Mouse (Mus musculus) embryonic facial prominence, embryonic 12.5 days (tissue): ENCODE data around the gene Slc16a4. TPM values are rescaled to one million over a fixed set of nuclear protein-coding genes. Genes with fewer than 3 reads are reported as not detected.
"Not testable (repeated sequence)": the region's sequence is repeated elsewhere in the genome, so short reads cannot be mapped to it uniquely, and the experiment has no call there.

Experiments used
- ATAC-seq: fragments of 200-750 bp; cut with Nextera tagmentation; 2 replicates; pipeline ENCODE4 v1.8.0; 2017; ENCODE audit not compliant: insufficient number of reproducible peaks, insufficient read depth, low FRiP score, low TSS enrichment
- H3K27ac ChIP-seq: fragments of 300-500 bp; sonication (generic); 2 replicates; pipeline ENCODE4 v1.5.1; 2016; ENCODE audit warnings: mild to moderate bottlenecking
- H3K27me3 ChIP-seq: fragments of 300-500 bp; sonication (generic); 2 replicates; pipeline ENCODE4 v1.6.1; 2016; ENCODE audit warnings: mild to moderate bottlenecking, moderate library complexity
- H3K36me3 ChIP-seq: fragments of 300-500 bp; sonication (generic); 2 replicates; pipeline ENCODE4 v1.6.1; 2016; ENCODE audit warnings: mild to moderate bottlenecking
- H3K4me1 ChIP-seq: fragments of 300-500 bp; sonication (generic); 2 replicates; pipeline ENCODE4 v1.6.1; 2016
- H3K4me2 ChIP-seq: fragments of 300-500 bp; sonication (generic); replicated peaks from 2 replicates; pipeline ENCODE4 v1.6.1; 2016; ENCODE audit warnings: mild to moderate bottlenecking, moderate library complexity
- H3K4me3 ChIP-seq: fragments of 300-500 bp; sonication (generic); 2 replicates; pipeline ENCODE4 v1.5.1; 2016; ENCODE audit warnings: mild to moderate bottlenecking
- H3K9ac ChIP-seq: fragments of 300-500 bp; sonication (generic); 2 replicates; pipeline ENCODE4 v1.6.1; 2016; ENCODE audit warnings: mild to moderate bottlenecking, moderate library complexity
- H3K9me3 ChIP-seq: fragments of 300-500 bp; sonication (generic); 2 replicates; pipeline ENCODE4 v1.6.1; 2016; ENCODE audit warnings: mild to moderate bottlenecking, moderate library complexity
- WGBS: fragments of 180-500 bp; shearing (Covaris S2); methylation state at CpG from one replicate; pipeline ENCODE4 v1.1.7; 2016; 5-methylcytosine and 5-hydroxymethylcytosine counted together
- polyA plus RNA-seq: library from polyadenylated mRNA; unstranded; fragments of >200 nt; fragmentation: Nextera tagmentation; extraction: Ambion mirVana; gene quantifications from 2 replicates; pipeline ENCODE4 v1.2.1, GENCODE M21; 2016

Gene Slc16a4
- polyA plus RNA-seq, 1 experiment from 2014 or later, result 5.4 TPM

GRCm38 (mm10) chr3:107296917-107297316, 5.9 kb downstream of the Slc16a4 start:
- not testable (repeated sequence) for H3K27ac ChIP-seq, H3K9ac ChIP-seq, H3K4me1 ChIP-seq, H3K4me3 ChIP-seq, H3K9me3 ChIP-seq, H3K36me3 ChIP-seq, ATAC-seq, H3K27me3 ChIP-seq, H3K4me2 ChIP-seq
- WGBS, result 68% methylated on average over 4 of the region's 4 CpGs

GRCm38 (mm10) chr3:107317338-107317737, 26.3 kb downstream of the Slc16a4 start:
- no peak overlapping the region for H3K4me3 ChIP-seq
- WGBS, result 96% methylated on average over 3 of the region's 3 CpGs
- H3K27me3 ChIP-seq, result no peaks in the 10 kb centered on the region
- H3K4me1 ChIP-seq, result 0 out of 2 replicates have a peak, but pooled peaks cover 3% of the 10 kb centered on the region
- H3K4me2 ChIP-seq, result no peak overlapping the region
- H3K27ac ChIP-seq, result no peak overlapping the region
- peaks cover 21% of the 10 kb centered on the region for H3K36me3 ChIP-seq
- ATAC-seq, result no peak
- no peak overlapping the region for H3K9ac ChIP-seq
- no peaks in the 10 kb centered on the region for H3K9me3 ChIP-seq

- no peak overlapping the region for H3K4me3 ChIP-seq
- H3K27ac ChIP-seq, result no peak overlapping the region
- ATAC-seq, result no peak
- no peaks in the 10 kb centered on the region for H3K9me3 ChIP-seq
- no peak overlapping the region for H3K9ac ChIP-seq
- 90% methylated on average over 2 of the region's 2 CpGs for WGBS
- H3K36me3 ChIP-seq, result peaks cover 33% of the 10 kb centered on the region
- no peaks in the 10 kb centered on the region for H3K27me3 ChIP-seq
- H3K4me1 ChIP-seq, result peaks cover 25% of the 10 kb centered on the region; the same call in 1 of the 2 replicates
- no peak overlapping the region for H3K4me2 ChIP-seq
Measured at GRCm38 (mm10) chr3:107321141-107321540, 30.1 kb downstream of the Slc16a4 start.

GRCm38 (mm10) chr3:107321776-107322175, 30.7 kb downstream of the Slc16a4 start:
- Histone ChIP-seq H3K4me3 (no peak overlapping the region), H3K9me3 (no peaks in the 10 kb centered on the region), H3K9ac (no peak overlapping the region), H3K36me3 (peaks cover 33% of the 10 kb centered on the region), H3K4me1 (peaks cover 25% of the 10 kb centered on the region; the same call in 1 of the 2 replicates), H3K27ac (no peak overlapping the region), H3K4me2 (no peak overlapping the region), H3K27me3 (no peaks in the 10 kb centered on the region)
- no peak for ATAC-seq

- no peak for ATAC-seq
- WGBS, result 93% methylated on average over 1 of the region's 1 CpGs
- Histone ChIP-seq H3K4me2 (no peak overlapping the region), H3K36me3 (peaks cover 46% of the 10 kb centered on the region), H3K4me3 (no peak overlapping the region), H3K9ac (no peak overlapping the region), H3K9me3 (no peaks in the 10 kb centered on the region), H3K4me1 (peaks cover 40% of the 10 kb centered on the region), H3K27ac (no peak overlapping the region), H3K27me3 (no peaks in the 10 kb centered on the region)
Measured at GRCm38 (mm10) chr3:107326442-107326841, 35.4 kb downstream of the Slc16a4 start.

- no peaks in the 10 kb centered on the region for H3K27me3 ChIP-seq
- H3K27ac ChIP-seq, result no peak overlapping the region
- no peaks in the 10 kb centered on the region for H3K9me3 ChIP-seq
- no peak for ATAC-seq
- H3K36me3 ChIP-seq, result peaks cover 25% of the 10 kb centered on the region
- H3K4me3 ChIP-seq, result peak overlapping the region; percentile 80
- peaks cover 28% of the 10 kb centered on the region for H3K4me1 ChIP-seq
- H3K4me2 ChIP-seq, result peak overlapping the region; percentile 98
- WGBS, result 84% methylated on average over 28 of the region's 28 CpGs
- peak overlapping the region; percentile 30 for H3K9ac ChIP-seq
Measured at GRCm38 (mm10) chr3:107330503-107331424, 39.7 kb downstream of the Slc16a4 start.

- Histone ChIP-seq H3K9ac (peak overlapping the region; percentile 84), H3K4me3 (peak overlapping the region; percentile 80), H3K9me3 (no peaks in the 10 kb centered on the region), H3K27ac (no peak overlapping the region), H3K4me1 (peaks cover 25% of the 10 kb centered on the region), H3K36me3 (peaks cover 21% of the 10 kb centered on the region), H3K27me3 (no peaks in the 10 kb centered on the region), H3K4me2 (peak overlapping the region; percentile 98)
- WGBS, result 22% methylated on average over 17 of the region's 17 CpGs
- no peak for ATAC-seq
Measured at GRCm38 (mm10) chr3:107331746-107332126, 40.7 kb downstream of the Slc16a4 start.

- H3K27ac ChIP-seq, result peak overlapping the region; percentile 90
- peak overlapping the region; percentile 80 for H3K4me3 ChIP-seq
- H3K36me3 ChIP-seq, result peaks cover 21% of the 10 kb centered on the region
- H3K27me3 ChIP-seq, result no peaks in the 10 kb centered on the region
- WGBS, result under 1% methylated on average over 75 of the region's 75 CpGs
- H3K4me2 ChIP-seq, result peak overlapping the region; percentile 98
- H3K4me1 ChIP-seq, result peaks cover 25% of the 10 kb centered on the region
- peak overlapping the region; percentile 84 for H3K9ac ChIP-seq
- ATAC-seq, result no peak; the same call in 1 of the 2 replicates
- no peaks in the 10 kb centered on the region for H3K9me3 ChIP-seq
Measured at GRCm38 (mm10) chr3:107332127-107332959, 41.3 kb downstream of the Slc16a4 start.

GRCm38 (mm10) chr3:107332960-107333380, 41.9 kb downstream of the Slc16a4 start:
- Histone ChIP-seq H3K36me3 (peaks cover 18% of the 10 kb centered on the region), H3K4me2 (peak overlapping the region; percentile 98; the same call in 1 of the 2 replicates), H3K9ac (peak overlapping the region; percentile 93), H3K27me3 (no peaks in the 10 kb centered on the region), H3K9me3 (no peaks in the 10 kb centered on the region), H3K4me1 (peaks cover 25% of the 10 kb centered on the region), H3K4me3 (peak overlapping the region; percentile 80), H3K27ac (peak overlapping the region; percentile 98)
- WGBS, result under 1% methylated on average over 37 of the region's 37 CpGs
- peak; percentile 97 for ATAC-seq

GRCm38 (mm10) chr3:107333381-107334201, 42.6 kb downstream of the Slc16a4 start, which contains the start of gene Rbm15:
Gene Rbm15, minus strand, starts transcription at chr3:107333673.
- peak within 1 kb of the TSS; percentile 98 for H3K27ac ChIP-seq
- peak within 1 kb of the TSS; percentile 98 for H3K4me2 ChIP-seq
- peaks cover 25% of the 10 kb centered on the region for H3K4me1 ChIP-seq
- peak within 1 kb of the TSS; percentile 93 for H3K9ac ChIP-seq
- peak within 1 kb of the TSS; percentile 80 for H3K4me3 ChIP-seq
- no peaks in the 10 kb centered on the region for H3K9me3 ChIP-seq
- no peaks in the 10 kb centered on the region for H3K27me3 ChIP-seq
- H3K36me3 ChIP-seq, result peaks cover 17% of the 10 kb centered on the region
- WGBS, result under 1% methylated on average over 62 of the region's 62 CpGs
- peak; percentile 95 for ATAC-seq
